In genomic region chr4:96553133-96553819, GRCm38 (mm10) we compare ENCODE assay signal across 8 mouse cellular contexts. TPM values are rescaled to one million over a fixed set of nuclear protein-coding genes. Genes with fewer than 3 reads are reported as not detected.
DNase-seq lines count a peak whose midpoint lies in the region; ATAC-seq lines count a peak whose summit lies in the region.

Gene Cyp2j6, minus strand, starts transcription at chr4:96553661.

- WGBS in hindbrain, embryonic 16.5 days = 5% methylated on average over 16 of the region's 16 CpGs

- H3K4me1 ChIP-seq in hindbrain, embryonic 16.5 days (ENCODE audit: control insufficient read depth, insufficient read depth, low read depth, low read length) = no peaks in the 10 kb centered on the region

- peak within 1 kb of the TSS; percentile 82 for H3K4me2 ChIP-seq in hindbrain, embryonic 16.5 days (ENCODE audit: low read length)

- peak; percentile 66 for DNase-seq in adrenal gland, adult 2 months
- peak; percentile 72 for DNase-seq in embryo, embryonic 10 days (ENCODE audit: low spot score)
- DNase-seq in gastrocnemius, postnatal 10 days = peak; percentile 32
- DNase-seq in left cerebral cortex, adult 18-20 months (ENCODE audit: low spot score in 2 of 2) = peak; percentile 31 to 40
- peak; percentile 53 for DNase-seq in lung, postnatal 25 days (ENCODE audit: low spot score)
- DNase-seq in right cerebral cortex, adult 18-20 months = peak; percentile 56

- H3K27ac ChIP-seq in hindbrain, embryonic 16.5 days (ENCODE audit: low read depth, low read length) = peak within 1 kb of the TSS; percentile 76

- peak within 1 kb of the TSS; percentile 83 for H3K9ac ChIP-seq in hindbrain, embryonic 16.5 days (ENCODE audit: low read depth, low read length)

- peak; percentile 96 for ATAC-seq in hindbrain, embryonic 16.5 days
- ATAC-seq in inflammation-experienced regulatory T-cells, adult 6 months = no peak

- H3K9me3 ChIP-seq in hindbrain, embryonic 16.5 days (ENCODE audit: control insufficient read depth, low read length) = no peaks in the 10 kb centered on the region

- H3K27me3 ChIP-seq in hindbrain, embryonic 16.5 days (replicated peaks; ENCODE audit: control insufficient read depth, insufficient read depth, low read length) = no peaks in the 10 kb centered on the region

- peak within 1 kb of the TSS; percentile 72 for H3K4me3 ChIP-seq in hindbrain, embryonic 16.5 days (ENCODE audit: low read length)

- H3K36me3 ChIP-seq in hindbrain, embryonic 16.5 days (ENCODE audit: control insufficient read depth, insufficient read depth, low read length) = no peaks in the 10 kb centered on the region

RNA-seq across cellular contexts. Expression of gene Cyp2j6, which starts in this region (rescaled TPM):
- total RNA-seq in adrenal gland, adult 2 months (2021) = 1 to 10 TPM; 6.0 to 6.1 TPM
- 4.2 and 4.6 TPM in 2 replicates for polyA plus RNA-seq in adrenal gland, adult 2 months (2012; rRNA removed)
- 1 to 10 TPM; 3.2 to 3.8 TPM for total RNA-seq in gastrocnemius, postnatal 10 days (2021)
- polyA plus RNA-seq in hindbrain, embryonic 16.5 days (2015; fragmentation: Nextera tagmentation; extraction: Ambion mirVana) = 6.8 and 8.8 TPM in 2 replicates
- 10 to 100 TPM; 14.6 to 15.6 TPM for total RNA-seq in left cerebral cortex, adult 18-20 months (2021)
- not detected for polyA plus RNA-seq in inflammation-experienced regulatory T-cells, adult 6 months (2017; shearing (Covaris generic))
